Mouse (Mus musculus) midbrain, embryonic 11.5 days (tissue): ENCODE measurements around the gene Gm2431. TPM values are rescaled to one million over a fixed set of nuclear protein-coding genes. Genes with fewer than 3 reads are reported as not detected.
"Not testable (repeated sequence)": the region's sequence is repeated elsewhere in the genome, so short reads cannot be mapped to it uniquely, and the experiment has no call there.

Experiments used
- ATAC-seq: fragments of 200-750 bp; cut with Nextera tagmentation; 2 replicates; pipeline ENCODE4 v1.8.0; 2017; ENCODE audit warnings: moderate TSS enrichment, moderate library complexity; ENCODE audit not compliant: low FRiP score
- DNase-seq: peaks from one replicate; pipeline ENCODE4 v3.0.0; 2015; ENCODE audit warnings: low spot score; ENCODE audit errors: missing footprints
- H3K27ac ChIP-seq: fragments of 300-500 bp; sonication (generic); 2 replicates; pipeline ENCODE4 v1.5.1; 2014; ENCODE audit warnings: low read depth, low read length
- H3K27me3 ChIP-seq: fragments of 300-500 bp; sonication (generic); 2 replicates; pipeline ENCODE4 v1.6.1; 2014; ENCODE audit warnings: mild to moderate bottlenecking, low read length, moderate library complexity, mixed read lengths; ENCODE audit not compliant: control insufficient read depth, insufficient read depth
- H3K36me3 ChIP-seq: fragments of 300-500 bp; sonication (generic); 2 replicates; pipeline ENCODE4 v1.6.1; 2014; ENCODE audit warnings: mild to moderate bottlenecking, low read length, moderate library complexity, mixed read lengths; ENCODE audit not compliant: control insufficient read depth, insufficient read depth
- H3K4me1 ChIP-seq: fragments of 300-500 bp; sonication (generic); 2 replicates; pipeline ENCODE4 v1.6.1; 2014; ENCODE audit warnings: low read length; ENCODE audit not compliant: control insufficient read depth, insufficient read depth
- H3K4me2 ChIP-seq: fragments of 300-500 bp; sonication (generic); 2 replicates; pipeline ENCODE4 v1.6.1; 2014; ENCODE audit warnings: mild to moderate bottlenecking, moderate library complexity
- H3K4me3 ChIP-seq: fragments of 300-500 bp; sonication (generic); 2 replicates; pipeline ENCODE4 v1.5.1; 2014; ENCODE audit warnings: low read depth, low read length
- H3K9ac ChIP-seq: fragments of 300-500 bp; sonication (generic); 2 replicates; pipeline ENCODE4 v1.6.1; 2014; ENCODE audit warnings: low read length
- H3K9me3 ChIP-seq: fragments of 300-500 bp; sonication (generic); 2 replicates; pipeline ENCODE4 v1.6.1; 2016; ENCODE audit warnings: low read length; ENCODE audit not compliant: control insufficient read depth
- WGBS: fragments of 180-500 bp; shearing (Covaris S2); extraction: QIAGEN DNeasy Blood & Tissue Kit; methylation state at CpG from one replicate; pipeline ENCODE4 v1.1.7; 2014; 5-methylcytosine and 5-hydroxymethylcytosine counted together
- polyA plus RNA-seq: library from polyadenylated mRNA; unstranded; fragments of >200 nt; fragmentation: Nextera tagmentation; extraction: Ambion mirVana; gene quantifications from 2 replicates; pipeline ENCODE4 v1.2.1, GENCODE M21; 2014

Gm2431 gene
- polyA plus RNA-seq: not detected in 2 replicates

GRCm38 (mm10) chr7:142258254-142258653 is at the start of gene Gm2431:
Gm2431 (minus strand) TSS chr7:142258354.
- not testable (repeated sequence) for ATAC-seq, H3K36me3 ChIP-seq, H3K4me1 ChIP-seq, H3K4me2 ChIP-seq, H3K9me3 ChIP-seq, H3K27ac ChIP-seq, H3K4me3 ChIP-seq, H3K27me3 ChIP-seq, DNase-seq, H3K9ac ChIP-seq
- 63% methylated on average over 1 of the region's 1 CpGs for WGBS

DNA sequence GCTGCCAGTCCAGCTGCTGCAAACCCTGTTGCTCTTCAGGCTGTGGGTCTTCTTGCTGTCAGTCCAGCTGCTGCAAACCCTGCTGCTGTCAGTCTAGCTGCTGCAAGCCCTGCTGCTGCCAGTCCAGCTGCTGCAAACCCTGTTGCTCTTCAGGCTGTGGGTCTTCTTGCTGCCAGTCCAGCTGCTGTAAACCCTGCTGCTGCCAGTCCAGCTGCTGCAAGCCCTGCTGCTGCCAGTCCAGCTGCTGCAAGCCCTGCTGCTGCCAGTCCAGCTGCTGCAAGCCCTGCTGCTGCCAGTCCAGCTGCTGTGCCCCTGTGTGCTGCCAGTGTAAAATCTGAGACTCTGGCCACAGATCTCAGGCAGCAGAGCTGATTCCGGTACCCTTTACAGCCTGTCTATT is 45.8 kb upstream of the Gm2431 start:
- not testable (repeated sequence) for H3K36me3 ChIP-seq, H3K4me2 ChIP-seq, H3K9ac ChIP-seq, H3K27ac ChIP-seq, H3K9me3 ChIP-seq, DNase-seq, H3K4me3 ChIP-seq, H3K4me1 ChIP-seq, ATAC-seq, H3K27me3 ChIP-seq
- 83% methylated on average over 1 of the region's 1 CpGs for WGBS

DNA sequence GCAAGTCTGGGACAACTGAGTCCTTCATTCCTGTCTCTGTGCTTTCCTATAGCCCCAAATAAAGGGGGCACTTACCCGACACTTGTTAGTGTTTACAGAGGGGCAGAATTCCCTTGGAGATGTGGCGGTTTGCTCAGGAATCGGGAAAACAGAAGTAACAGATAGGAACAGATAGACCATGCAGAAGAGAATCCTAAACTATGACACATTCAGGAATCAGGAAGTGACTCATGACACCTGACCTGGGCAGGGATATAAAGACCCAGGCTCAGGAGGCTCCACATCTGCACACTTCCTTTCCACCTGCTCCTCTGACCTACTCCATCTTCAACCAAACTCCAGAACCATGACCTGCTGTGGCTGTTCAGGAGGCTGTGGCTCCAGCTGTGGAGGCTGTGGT is 45.1 kb upstream of the Gm2431 start, which contains the start of gene Krtap5-4:
Gene Krtap5-4 (plus strand): TSS at position 301 of the 400 bp plus-strand sequence.
- DNase-seq: no peak
- Histone ChIP-seq H3K27ac (no peak within 1 kb of the TSS), H3K4me2 (no peak within 1 kb of the TSS), H3K36me3 (no peaks in the 10 kb centered on the region), H3K27me3 (no peaks in the 10 kb centered on the region), H3K9me3 (no peaks in the 10 kb centered on the region), H3K9ac (no peak within 1 kb of the TSS), H3K4me1 (no peaks in the 10 kb centered on the region), H3K4me3 (no peak within 1 kb of the TSS)
- ATAC-seq: no peak
- 75% methylated on average over 3 of the region's 3 CpGs for WGBS

- not testable (repeated sequence) for H3K9me3 ChIP-seq, H3K4me2 ChIP-seq, H3K27ac ChIP-seq, H3K4me3 ChIP-seq, ATAC-seq, H3K27me3 ChIP-seq, H3K36me3 ChIP-seq, H3K4me1 ChIP-seq, DNase-seq, H3K9ac ChIP-seq
These were observed 38.9 kb upstream of the Gm2431 start, which contains the start of gene Krtap5-1 for GRCm38 (mm10) chr7:142297018-142297417. Krtap5-1 (minus strand) TSS chr7:142297118.

DNA sequence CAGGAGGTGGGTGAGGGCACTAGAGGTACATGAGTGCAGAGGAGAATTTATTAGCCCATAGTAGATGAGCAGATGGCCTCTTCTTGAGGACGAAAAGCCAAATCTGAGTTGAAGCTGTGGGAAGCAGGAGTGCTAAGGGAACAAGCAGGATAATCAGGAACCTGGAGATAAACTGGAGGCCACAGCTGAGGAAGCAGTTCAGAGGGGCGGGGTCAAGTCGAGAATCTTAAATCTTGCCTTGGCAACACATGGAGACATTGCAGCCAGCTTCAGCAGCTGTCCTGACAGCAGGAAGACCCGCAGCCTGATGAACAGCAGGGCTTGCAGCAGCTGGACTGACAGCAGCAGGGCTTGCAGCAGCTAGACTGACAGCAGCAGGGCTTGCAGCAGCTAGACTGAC is 38.0 kb upstream of the Gm2431 start:
- not testable (repeated sequence) for DNase-seq, H3K9me3 ChIP-seq
- WGBS: 40% methylated on average over 4 of the region's 4 CpGs

DNA sequence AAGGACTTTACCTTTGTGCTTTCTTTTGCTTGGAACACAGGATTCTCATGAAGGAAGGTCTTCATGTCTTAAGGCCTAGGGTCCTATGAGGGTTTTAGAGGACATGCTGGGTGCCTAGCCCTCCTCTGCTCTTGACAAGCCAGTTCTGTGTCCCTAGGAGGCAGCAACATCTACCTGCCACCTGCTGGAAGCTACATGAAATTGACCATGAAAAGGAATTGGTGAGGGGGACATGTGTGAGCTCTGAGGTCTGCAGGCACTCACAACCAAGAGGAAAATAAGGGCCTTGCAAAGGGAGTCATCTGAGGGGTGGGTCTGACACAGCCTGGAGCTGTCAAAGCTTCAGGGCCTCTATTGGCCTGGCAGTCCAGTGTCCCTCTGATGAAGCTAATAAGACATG is 37.3 kb upstream of the Gm2431 start:
- Histone ChIP-seq H3K27ac (no peak overlapping the region), H3K9me3 (no peaks in the 10 kb centered on the region), H3K4me1 (no peaks in the 10 kb centered on the region), H3K9ac (no peak overlapping the region), H3K4me2 (no peak overlapping the region), H3K36me3 (no peaks in the 10 kb centered on the region), H3K4me3 (no peak overlapping the region), H3K27me3 (no peaks in the 10 kb centered on the region)
- DNase-seq: no peak
- no peak for ATAC-seq

More for the DNA sequence above, 38.0 kb upstream of the Gm2431 start:
- not testable (repeated sequence) for H3K4me2 ChIP-seq, H3K4me3 ChIP-seq, H3K27me3 ChIP-seq, ATAC-seq, H3K9ac ChIP-seq, H3K36me3 ChIP-seq, H3K4me1 ChIP-seq, H3K27ac ChIP-seq

- H3K36me3 ChIP-seq, H3K4me3 ChIP-seq, H3K9me3 ChIP-seq, H3K9ac ChIP-seq, H3K4me2 ChIP-seq, H3K27ac ChIP-seq, H3K27me3 ChIP-seq, H3K4me1 ChIP-seq: not testable (repeated sequence)
- 0 out of 2 replicates have a peak, but pooled peaks have one; percentile 35 for ATAC-seq
- WGBS: 0% methylated on average over 2 of the region's 2 CpGs
- DNase-seq: peak; percentile 88
These were observed 35.7 kb upstream of the Gm2431 start for GRCm38 (mm10) chr7:142293851-142294250.

GRCm38 (mm10) chr7:142285910-142286612 is 27.9 kb upstream of the Gm2431 start:
- DNase-seq, H3K4me1 ChIP-seq, ATAC-seq, H3K27ac ChIP-seq, H3K9ac ChIP-seq, H3K4me3 ChIP-seq, H3K4me2 ChIP-seq, H3K27me3 ChIP-seq, H3K9me3 ChIP-seq, H3K36me3 ChIP-seq: not testable (repeated sequence)
- 77% methylated on average over 9 of the region's 9 CpGs for WGBS

DNA sequence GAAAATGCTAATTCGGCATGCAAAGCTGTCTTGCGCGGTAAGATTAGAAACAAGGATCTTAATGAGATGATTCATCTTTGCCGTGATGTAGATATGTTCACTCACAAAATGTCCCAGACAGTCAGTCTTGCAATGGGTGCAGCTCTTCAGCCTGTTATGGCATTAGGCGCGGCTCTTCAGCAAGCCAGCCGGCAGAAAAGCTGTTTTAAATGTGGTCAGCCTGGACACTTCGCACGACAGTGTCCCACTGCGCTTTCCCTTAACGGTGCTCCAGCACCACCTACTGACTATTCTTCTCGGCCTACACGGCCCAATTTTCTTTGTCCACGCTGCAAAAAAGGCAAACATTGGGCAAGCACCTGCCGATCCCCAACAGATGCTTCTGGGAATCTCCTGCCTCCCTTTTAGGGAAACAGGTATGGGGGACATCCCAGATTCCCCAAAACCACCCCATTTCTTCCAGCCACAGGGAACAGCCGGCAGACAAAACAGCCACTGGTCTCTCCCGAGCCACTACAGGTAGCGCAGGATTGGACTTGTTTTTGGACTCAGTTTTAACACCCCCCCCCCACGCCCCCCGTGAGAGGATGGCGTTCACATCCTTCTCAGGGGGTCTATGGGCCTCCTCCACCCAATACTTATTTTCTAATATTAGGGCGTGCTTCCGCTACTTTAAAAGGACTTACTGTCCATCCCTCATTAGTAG is 27.1 kb upstream of the Gm2431 start:
- DNase-seq: no peak
- peak; percentile 81 for ATAC-seq
- no peaks in the 10 kb centered on the region; the same call in 1 of the 2 replicates for H3K27me3 ChIP-seq
- no peaks in the 10 kb centered on the region for H3K4me1 ChIP-seq
- H3K4me2 ChIP-seq: peak overlapping the region; percentile 76
- 25% methylated on average over 23 of the region's 23 CpGs for WGBS
- H3K4me3 ChIP-seq: peak overlapping the region; percentile 40
- H3K36me3 ChIP-seq: no peaks in the 10 kb centered on the region
- H3K27ac ChIP-seq: no peak overlapping the region
- H3K9me3 ChIP-seq: no peaks in the 10 kb centered on the region
- H3K9ac ChIP-seq: peak overlapping the region; percentile 52
